Mouse (Mus musculus) heart, postnatal 36 days (tissue): Measurements from ENCODE around the gene Zfp385c. TPM values are rescaled to one million over a fixed set of nuclear protein-coding genes. Genes with fewer than 3 reads are reported as not detected.
"Not testable (repeated sequence)": the region's sequence is repeated elsewhere in the genome, so short reads cannot be mapped to it uniquely, and the experiment has no call there.

Source experiments
- DNase-seq, 2 experiments: peaks; one replicate each; pipeline ENCODE4 v3.0.0; 2021 to 2022
- intact Hi-C: fragments of 180-260 bp; cut with DNase I; formaldehyde crosslinking; loops from one replicate; pipeline ENCODE4 v1.15.1; 2025
- total RNA-seq, 2 experiments: library from RNA; stranded (reverse); gene quantifications; 2 replicates each; pipeline ENCODE4 v1.2.3; 2021

The Zfp385c gene
- total RNA-seq, 2 experiments from 2014 or later, result 0.28 TPM; not detected in 1

- intact Hi-C loops, result no loop called here
- no peak for DNase-seq
Measured at GRCm38 (mm10) chr11:100609355-100609996, 82.8 kb downstream of the Zfp385c start.

DNA sequence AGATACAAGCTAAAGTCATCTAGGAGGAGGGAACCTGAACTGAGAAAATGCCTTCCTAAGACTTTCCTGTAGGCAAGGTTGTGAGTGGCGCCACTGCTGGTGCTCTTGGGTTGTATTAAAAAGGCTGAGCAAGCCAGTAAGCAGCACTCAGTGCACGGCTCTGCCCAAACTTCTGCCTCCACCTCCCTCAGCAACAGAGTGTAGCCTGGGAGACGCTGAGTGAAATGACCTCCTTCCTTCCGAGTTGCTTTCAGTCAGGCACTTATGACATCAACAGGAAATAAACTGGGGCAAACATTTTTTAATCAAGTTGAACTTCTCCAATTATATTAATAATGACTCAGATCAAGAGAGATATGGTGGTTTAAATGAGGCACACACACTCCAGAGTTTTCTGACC is 83.5 kb downstream of the Zfp385c start:
- intact Hi-C loops, result no loop called here
- no peak for DNase-seq

DNA sequence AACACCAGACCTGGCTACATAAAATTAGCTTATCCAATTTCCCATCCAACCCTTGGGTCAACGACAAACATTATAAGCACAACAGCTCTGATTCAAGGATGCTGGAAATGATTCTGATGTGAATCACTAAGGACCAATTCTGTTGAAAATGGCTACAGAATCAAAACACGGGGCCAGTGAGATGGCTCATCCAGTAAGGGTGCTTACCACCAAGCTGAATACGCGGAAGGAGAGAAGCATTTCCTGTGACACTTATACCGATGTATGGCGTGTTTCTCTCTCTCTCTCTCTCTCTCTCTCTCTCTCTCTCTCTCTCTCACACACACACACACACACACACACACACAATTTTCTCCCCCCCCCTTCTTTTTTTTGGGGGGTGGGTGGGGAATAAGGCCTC is 85.1 kb downstream of the Zfp385c start:
- no peak for DNase-seq
- intact Hi-C loops, result no loop called here

DNA sequence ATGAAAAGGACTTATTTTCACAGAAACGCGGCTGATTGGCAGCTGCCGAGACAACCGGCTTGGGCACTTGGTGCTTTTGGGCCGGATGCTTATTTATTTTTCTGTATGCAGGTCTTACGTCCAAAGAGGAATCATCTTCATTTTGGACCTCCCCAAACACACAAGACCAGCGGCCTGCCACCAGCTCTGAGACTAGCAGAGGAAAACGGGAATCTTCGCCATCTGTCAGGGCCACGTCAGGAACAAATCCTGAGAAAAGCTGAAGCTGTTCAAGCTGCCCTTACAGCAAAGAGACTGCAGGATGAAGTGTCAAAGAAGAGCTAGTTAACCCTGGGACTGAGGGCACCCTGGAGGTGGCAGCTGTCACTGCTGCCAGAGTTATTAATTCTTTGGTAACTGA is 86.8 kb downstream of the Zfp385c start:
- intact Hi-C loops, result no loop called here
- no peak for DNase-seq

DNA sequence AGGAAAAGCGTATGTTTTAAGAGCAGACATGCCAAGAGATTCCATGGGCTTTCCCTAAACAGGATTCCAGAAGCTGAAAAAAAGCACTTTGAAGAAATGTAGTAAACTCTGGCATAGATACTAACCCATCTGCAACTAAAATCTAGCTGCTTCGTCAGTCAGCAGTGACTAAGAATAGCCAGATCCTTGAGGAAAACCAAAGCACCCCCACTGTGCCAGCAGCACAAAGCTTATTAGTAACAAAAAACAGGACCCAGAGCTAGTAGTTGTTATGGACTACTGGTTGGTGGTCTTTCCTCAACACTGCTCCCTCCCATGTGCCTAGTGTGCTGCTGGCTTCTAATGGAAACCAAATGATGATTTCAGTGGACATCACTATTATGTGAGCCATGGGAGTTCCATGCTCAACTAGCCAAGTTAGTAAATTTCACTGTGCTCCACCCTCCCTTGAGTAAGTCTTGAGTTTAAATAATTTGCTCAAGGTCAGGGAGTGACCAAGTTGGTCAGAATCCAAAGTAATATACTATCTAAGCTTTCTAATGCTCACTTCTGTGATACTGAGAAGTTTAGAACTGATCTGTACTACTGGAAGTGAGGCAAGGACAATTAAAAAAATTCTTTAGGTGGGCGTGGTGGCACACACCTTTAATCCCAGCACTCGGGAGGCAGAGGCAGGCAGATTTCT is 87.8 kb downstream of the Zfp385c start:
- no peak for DNase-seq
- intact Hi-C loops, result no loop called here

DNA sequence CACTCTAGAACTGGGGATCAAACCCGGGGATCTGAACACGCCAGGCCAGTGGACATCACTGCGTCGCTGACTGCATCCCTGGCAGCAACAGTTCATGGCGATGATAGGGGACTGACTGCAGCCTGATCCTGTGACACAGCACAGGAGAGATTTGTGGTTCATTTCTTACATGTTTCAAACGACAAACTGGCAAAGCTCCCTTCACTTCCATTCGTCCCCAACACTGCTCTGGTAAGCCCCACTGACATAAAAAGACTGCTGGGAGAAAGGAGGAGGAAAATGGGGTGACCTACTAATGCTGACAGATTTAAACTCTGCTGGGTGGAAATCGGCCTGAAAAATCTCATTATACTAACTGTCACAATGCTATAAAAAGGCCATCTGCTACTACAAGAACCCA is 88.4 kb downstream of the Zfp385c start:
- no peak for DNase-seq
- intact Hi-C loops, result no loop called here

DNA sequence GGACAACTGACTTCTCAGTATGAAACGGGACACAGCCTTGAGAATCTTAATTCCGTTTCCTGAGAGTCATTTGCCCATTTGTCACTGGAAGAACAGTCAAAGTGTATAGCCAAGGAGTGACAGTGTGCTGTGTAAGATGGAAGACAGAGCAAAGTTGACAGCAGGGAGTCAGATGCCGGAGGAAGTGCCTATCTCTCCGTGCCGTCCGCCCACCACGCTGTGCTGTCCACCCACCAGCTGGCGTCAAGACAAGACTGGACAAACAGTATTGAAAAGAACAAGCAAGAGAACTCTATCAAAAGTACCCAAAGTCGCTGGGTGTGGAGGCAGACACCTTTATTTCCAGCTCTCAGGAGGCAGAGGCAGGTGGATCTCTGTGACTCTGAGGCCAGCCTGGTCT is 89.1 kb downstream of the Zfp385c start:
- intact Hi-C loops, result no loop called here
- DNase-seq, result no peak

DNA sequence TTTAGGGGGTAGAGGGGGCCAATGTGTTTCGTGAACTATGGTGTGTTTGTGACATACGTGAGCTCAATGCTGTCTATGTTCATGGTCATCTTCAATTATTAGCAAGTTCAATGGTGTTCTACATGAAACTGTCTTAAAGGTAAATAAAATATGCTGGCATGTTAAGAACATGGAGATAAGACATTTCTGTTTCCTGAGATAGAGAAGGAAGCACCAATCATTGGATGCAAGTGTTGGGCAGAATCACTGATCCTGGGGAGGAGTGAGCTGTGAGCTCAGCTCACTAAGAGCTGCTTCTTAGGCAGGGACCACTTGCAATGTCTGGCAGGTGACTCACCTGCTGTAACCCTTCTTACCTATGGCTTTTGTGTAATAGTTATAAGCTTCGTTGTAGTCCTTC is 90.9 kb downstream of the Zfp385c start:
- intact Hi-C loops, result no loop called here
- DNase-seq, result no peak

DNA sequence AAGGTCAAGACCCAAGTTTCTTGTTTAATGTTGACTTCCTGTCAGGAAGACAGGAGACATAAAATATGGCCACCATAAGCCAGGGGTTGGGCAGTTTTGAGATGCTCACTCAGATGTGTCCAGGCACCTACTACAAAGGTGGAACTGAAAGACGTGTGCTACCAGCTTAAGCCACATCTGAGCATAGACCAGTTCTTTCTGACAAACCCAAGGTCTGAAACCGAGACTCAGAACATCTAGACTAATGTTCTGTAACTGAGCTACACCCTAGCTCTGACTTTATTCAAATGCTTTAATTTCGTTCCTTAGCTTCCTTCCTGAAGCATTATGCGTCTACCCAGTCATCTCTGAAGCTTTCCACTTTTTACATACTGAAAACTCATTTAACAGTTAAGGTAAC is 94.2 kb downstream of the Zfp385c start:
- intact Hi-C loops, result no loop called here
- DNase-seq, result no peak

- no peak for DNase-seq
- intact Hi-C loops, result no loop called here
Measured at GRCm38 (mm10) chr11:100595533-100595932, 96.7 kb downstream of the Zfp385c start.

GRCm38 (mm10) chr11:100594608-100595007 is 97.6 kb downstream of the Zfp385c start:
- intact Hi-C loops, result no loop called here

GRCm38 (mm10) chr11:100592346-100593046 is 99.8 kb downstream of the Zfp385c start:
- DNase-seq, result no peak
- intact Hi-C loops, result no loop called here

More at GRCm38 (mm10) chr11:100594608-100595007, 97.6 kb downstream of the Zfp385c start:
- DNase-seq, result no peak

DNA sequence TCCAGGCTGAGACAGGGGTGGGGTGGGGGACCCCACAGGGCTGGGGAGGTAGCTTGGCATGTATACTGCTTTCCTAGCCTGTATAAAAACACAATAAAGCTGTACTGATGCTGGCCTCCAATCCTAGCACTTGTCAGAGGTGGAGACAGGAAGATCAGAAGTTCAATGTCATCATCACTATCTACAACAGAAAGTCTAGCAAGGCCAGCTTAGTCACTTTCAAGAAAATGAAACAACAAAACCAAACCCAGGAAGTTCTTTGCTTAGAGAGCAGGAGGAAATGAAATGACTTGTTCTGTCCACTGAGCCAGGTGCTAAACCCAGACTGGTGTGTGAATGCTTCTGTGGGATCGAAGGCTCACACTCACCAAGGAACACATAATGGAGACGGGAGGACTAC is 103.8 kb downstream of the Zfp385c start:
- DNase-seq, result no peak
- intact Hi-C loops, result no loop called here

- DNase-seq, result no peak
- intact Hi-C loops, result no loop called here
Measured at GRCm38 (mm10) chr11:100585148-100585547, 107.1 kb downstream of the Zfp385c start.

GRCm38 (mm10) chr11:100584561-100584961 is 107.7 kb downstream of the Zfp385c start:
- intact Hi-C loops, result no loop called here
- DNase-seq, result no peak

DNA sequence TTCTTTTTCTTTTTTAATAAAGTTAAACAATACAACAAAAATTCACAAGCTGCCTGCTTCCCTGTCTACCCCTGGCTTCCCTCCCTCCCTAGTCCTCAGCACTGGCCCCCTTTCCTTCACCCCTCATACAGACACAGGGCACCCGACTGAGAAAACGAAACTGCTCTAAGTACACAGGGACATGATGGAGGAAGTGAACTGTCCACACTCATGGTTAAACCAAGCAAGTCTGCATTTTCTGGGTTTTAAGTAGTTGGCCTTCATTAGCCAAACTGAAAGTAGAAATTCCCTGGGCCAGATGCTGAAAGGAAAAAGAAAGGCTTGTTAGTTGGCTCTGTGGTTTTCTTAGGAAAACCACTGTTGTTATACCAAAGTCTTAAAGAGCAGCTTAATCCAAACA is 109.4 kb downstream of the Zfp385c start:
- intact Hi-C loops, result no loop called here
- DNase-seq, result no peak

DNA sequence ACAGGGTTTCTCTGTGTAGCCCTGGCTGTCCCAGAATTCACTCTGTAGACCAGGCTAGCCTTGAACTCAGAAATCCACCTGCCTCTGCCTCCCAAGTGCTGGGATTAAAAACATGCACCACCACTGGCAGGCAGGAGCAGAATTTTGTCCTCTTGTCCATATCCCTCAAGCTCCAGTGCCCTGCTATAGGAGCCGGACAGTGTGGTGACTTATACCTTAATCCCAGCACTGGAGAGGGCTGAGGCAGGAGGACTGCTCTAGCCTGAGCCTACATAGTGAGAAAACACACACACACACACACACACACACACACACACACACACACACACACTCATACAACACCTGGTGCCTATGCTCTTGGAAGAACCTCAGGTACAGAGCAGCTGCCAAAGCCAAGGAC is 109.8 kb downstream of the Zfp385c start:
- DNase-seq, intact Hi-C loops: not testable (repeated sequence)

DNA sequence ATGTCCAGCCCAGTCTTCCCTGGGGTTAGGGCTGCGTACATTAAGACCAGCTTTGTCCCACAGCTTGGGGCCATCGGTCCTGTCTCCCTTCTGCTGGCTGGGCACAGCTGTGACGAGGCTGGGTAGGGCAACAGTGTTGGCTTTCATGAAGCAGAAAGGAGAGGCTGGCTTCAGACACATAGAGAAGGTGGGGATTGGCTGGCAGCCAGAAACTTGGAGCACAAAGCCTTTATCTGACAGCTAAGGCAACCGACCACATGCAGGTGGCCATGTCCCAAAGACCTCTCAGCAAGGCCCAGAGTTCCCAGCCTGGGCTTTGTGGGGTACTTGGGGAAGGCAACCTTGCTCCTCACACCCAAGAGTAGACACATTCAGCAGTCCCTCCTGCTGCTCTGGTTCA is 110.5 kb downstream of the Zfp385c start:
- peak in 1 of 2 experiments; percentile 29 for DNase-seq
- intact Hi-C loops, result no loop called here

DNA sequence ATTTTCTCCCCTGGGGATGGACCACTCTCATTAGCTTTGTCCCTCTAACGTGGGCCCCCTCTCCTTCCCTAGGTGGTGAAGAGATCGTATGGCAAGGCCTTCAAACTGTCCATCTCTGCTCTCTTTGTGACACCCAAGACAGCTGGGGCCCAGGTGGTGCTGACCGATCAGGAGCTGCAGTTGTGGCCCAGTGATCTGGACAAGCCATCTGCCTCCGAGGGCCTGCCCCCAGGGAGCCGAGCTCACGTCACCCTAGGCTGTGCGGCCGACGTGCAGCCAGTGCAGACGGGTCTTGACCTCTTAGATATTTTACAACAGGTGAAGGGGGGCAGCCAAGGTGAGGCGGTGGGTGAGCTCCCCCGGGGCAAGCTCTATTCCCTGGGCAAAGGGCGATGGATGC is 112.0 kb downstream of the Zfp385c start:
- intact Hi-C loops, result no loop called here
- DNase-seq, result no peak

DNA sequence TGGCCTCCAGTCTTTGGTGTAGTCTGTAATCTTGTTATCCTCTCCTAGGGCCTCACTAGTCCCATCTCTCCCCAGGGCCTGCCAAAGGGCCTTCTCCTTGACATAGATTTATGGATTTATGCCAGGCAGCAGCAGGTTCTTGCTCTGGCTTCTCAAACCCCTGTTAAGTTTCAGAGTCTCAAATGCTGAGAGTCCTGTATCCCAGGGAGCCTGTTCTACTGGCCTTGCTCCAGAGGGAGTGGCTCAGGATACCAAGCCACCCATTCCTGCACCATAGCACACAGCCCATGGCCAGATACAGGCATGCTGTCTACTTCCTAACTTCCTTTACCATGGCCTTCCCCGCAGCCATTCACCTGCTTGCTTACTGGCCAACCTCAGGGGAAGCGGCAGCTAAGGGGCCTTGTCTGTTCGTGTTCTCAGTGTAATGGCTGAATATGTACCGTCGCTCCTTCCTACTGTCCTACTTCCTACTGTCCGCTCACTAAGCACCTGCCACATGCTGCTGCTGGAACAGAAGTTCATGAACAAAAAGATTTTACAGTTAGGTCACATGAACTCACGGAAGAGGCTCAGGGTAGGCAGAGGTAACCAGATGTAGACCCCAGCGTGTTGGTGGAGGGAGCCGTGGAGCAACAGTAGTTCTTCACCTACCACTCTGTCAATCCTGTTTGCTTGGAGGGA is 113.0 kb downstream of the Zfp385c start:
- DNase-seq, result no peak
- intact Hi-C loops, result no loop called here

- intact Hi-C loops, result no loop called here
Measured at GRCm38 (mm10) chr11:100577852-100578599, 114.2 kb downstream of the Zfp385c start.

More at GRCm38 (mm10) chr11:100577852-100578599, 114.2 kb downstream of the Zfp385c start:
- DNase-seq, result no peak
